Mouse (Mus musculus): Measurements from ENCODE around the gene Gm45808.

DNA sequence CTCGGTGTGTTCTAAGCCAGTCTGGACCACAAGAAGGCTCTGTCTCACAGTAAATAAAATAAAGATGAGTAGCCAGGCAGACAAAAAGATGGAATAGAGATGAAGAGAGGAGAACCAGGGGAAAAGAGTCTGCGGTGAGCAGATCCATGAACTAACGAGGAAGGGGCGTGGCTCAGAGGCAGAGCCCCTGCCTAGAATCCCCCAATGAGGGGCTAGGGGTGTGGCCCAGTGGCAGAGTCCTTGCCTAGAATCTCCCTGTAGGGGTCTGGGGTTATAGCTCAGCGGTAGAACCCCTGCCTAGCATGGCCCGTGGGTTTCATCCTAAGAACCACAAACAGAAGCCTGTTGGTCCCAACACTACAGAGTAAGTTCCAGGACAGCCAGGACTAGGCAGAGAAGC is 49.6 kb downstream of the Gm45808 start:
- TF ChIP-seq CTCF (IDR thresholded peaks at IDR 0.05; ENCODE audit: control insufficient read depth, insufficient read depth, insufficient replicate concordance, low read depth, low read length): no peak
- TF ChIP-seq POLR2A (IDR thresholded peaks at IDR 0.05; ENCODE audit: control insufficient read depth, low read depth, low read length): no peak
